ENCODE assay signal across 15 mouse cellular contexts in genomic region chr16:6889221-6889620, GRCm38 (mm10).
DNase-seq lines count a peak whose midpoint lies in the region; ATAC-seq and TF ChIP-seq lines count a peak whose summit lies in the region.
"Had no signal": no experiment of that assay in that cellular context is flagged by ENCODE, and none has a peak within 500 bp of the region (broad histone marks: within the 10 kb centered on the region; RNA-seq: fewer than 3 reads in every experiment).

No protein-coding gene starts in this region.

- H3K36me3 ChIP-seq in heart, postnatal 0 days (replicated peaks; ENCODE audit: control insufficient read depth, insufficient read depth, low read length): no peaks in the 10 kb centered on the region
- H3K36me3 ChIP-seq in heart, embryonic 12.5 days: no peaks in the 10 kb centered on the region
- no peaks in the 10 kb centered on the region for H3K36me3 ChIP-seq in C2C12 (ENCODE audit: control insufficient read depth, insufficient read depth)
- H3K36me3 ChIP-seq: heart, embryonic 15.5 days; limb, embryonic 13.5 days had no signal

- 44% methylated on average over 4 of the region's 4 CpGs for WGBS in heart, postnatal 0 days
- WGBS in heart, embryonic 12.5 days: 38% methylated on average over 4 of the region's 4 CpGs

- DNase-seq in heart, postnatal 0 days (ENCODE audit: low spot score): peak; percentile 15
- peak; percentile 53 for DNase-seq in fibroblast of lung, adult 2 months (ENCODE audit: low read depth)
- DNase-seq in left cerebral cortex, postnatal 36 days (ENCODE audit: low spot score in 2 of 2): peak; percentile 39 to 45
- DNase-seq in layer of hippocampus, postnatal 10 days (ENCODE audit: low spot score in 2 of 2): no peak
- DNase-seq in B cell, adult 2 months: no peak
- DNase-seq in urinary bladder, postnatal 10 days (ENCODE audit: low spot score): no peak
- DNase-seq: adrenal gland, postnatal 25 days; cerebellum, adult 8-10 months; spleen, adult 18-20 months had no signal

- H3K27ac ChIP-seq in heart, postnatal 0 days (ENCODE audit: low read depth): no peak overlapping the region
- H3K27ac ChIP-seq in heart, embryonic 12.5 days (ENCODE audit: poor library complexity, severe bottlenecking): no peak overlapping the region
- H3K27ac ChIP-seq: heart, embryonic 15.5 days; limb, embryonic 13.5 days had no signal

- no peaks in the 10 kb centered on the region for H3K79me3 ChIP-seq in C2C12 (ENCODE audit: low read depth)

- H3ac ChIP-seq in C2C12 (ENCODE audit: control insufficient read depth, insufficient read length, low read depth): no peak overlapping the region

- no peak overlapping the region for H3K4me2 ChIP-seq in heart, postnatal 0 days (ENCODE audit: low read depth, low read length)
- no peak overlapping the region for H3K4me2 ChIP-seq in heart, embryonic 12.5 days
- H3K4me2 ChIP-seq: heart, embryonic 15.5 days; limb, embryonic 13.5 days had no signal

- no peaks in the 10 kb centered on the region for H3K79me2 ChIP-seq in C2C12 (ENCODE audit: control insufficient read depth, insufficient read depth)

- 0 out of 2 replicates have a peak, but pooled peaks cover 3% of the 10 kb centered on the region for H3K9me3 ChIP-seq in heart, postnatal 0 days (replicated peaks; ENCODE audit: control insufficient read depth, low read length)
- H3K9me3 ChIP-seq in heart, embryonic 12.5 days (replicated peaks): no peaks in the 10 kb centered on the region
- H3K9me3 ChIP-seq: heart, embryonic 15.5 days; limb, embryonic 13.5 days; megakaryocyte, embryonic 14.5 days had no signal

- 0 out of 2 replicates have a peak, but pooled peaks have one; percentile 31 for TF ChIP-seq EP300 in heart, postnatal 0 days (IDR thresholded peaks at IDR 0.05; ENCODE audit: low read depth)

- TF ChIP-seq CTCF in heart, postnatal 0 days (IDR thresholded peaks at IDR 0.05; ENCODE audit: low read depth): no peak
- TF ChIP-seq CTCF in C2C12 (IDR thresholded peaks at IDR 0.05; ENCODE audit: control insufficient read depth, insufficient read depth, insufficient read length): no peak

- no peaks in the 10 kb centered on the region for H3K27me3 ChIP-seq in heart, postnatal 0 days (ENCODE audit: control insufficient read depth, insufficient read depth, low read length)
- H3K27me3 ChIP-seq in heart, embryonic 12.5 days (replicated peaks): no peaks in the 10 kb centered on the region
- no peaks in the 10 kb centered on the region for H3K27me3 ChIP-seq in C2C12 (ENCODE audit: control insufficient read depth, insufficient read depth, insufficient read length)
- H3K27me3 ChIP-seq: heart, embryonic 15.5 days; limb, embryonic 13.5 days; megakaryocyte, embryonic 14.5 days had no signal

- intact Hi-C loops in left cerebral cortex, postnatal 36 days (cut with DNase I): no loop called here

- ATAC-seq in heart, postnatal 0 days (ENCODE audit: insufficient read depth, low read depth): peak; percentile 62; the same call in 1 of the 2 replicates
- no peak for ATAC-seq in heart, embryonic 12.5 days (ENCODE audit: insufficient number of reproducible peaks, low FRiP score)
- ATAC-seq: intestine, postnatal 0 days had no signal

- H3K4me3 ChIP-seq in heart, postnatal 0 days (ENCODE audit: low read depth, low read length): no peak overlapping the region
- no peak overlapping the region for H3K4me3 ChIP-seq in heart, embryonic 12.5 days
- H3K4me3 ChIP-seq in C2C12 (ENCODE audit: insufficient read depth, poor library complexity, severe bottlenecking): no peak overlapping the region
- H3K4me3 ChIP-seq: heart, embryonic 15.5 days; limb, embryonic 13.5 days; megakaryocyte, embryonic 14.5 days had no signal

- H3K9ac ChIP-seq in heart, postnatal 0 days (replicated peaks; ENCODE audit: low read depth, low read length): no peak overlapping the region
- no peak overlapping the region for H3K9ac ChIP-seq in heart, embryonic 12.5 days
- H3K9ac ChIP-seq: heart, embryonic 15.5 days; limb, embryonic 13.5 days had no signal

- H3K4me1 ChIP-seq in heart, postnatal 0 days (ENCODE audit: control insufficient read depth, insufficient read depth): no peaks in the 10 kb centered on the region
- no peaks in the 10 kb centered on the region for H3K4me1 ChIP-seq in heart, embryonic 12.5 days (replicated peaks)
- H3K4me1 ChIP-seq: heart, embryonic 15.5 days; megakaryocyte, embryonic 14.5 days had no signal

TF ChIP-seq in C2C12, 6 proteins besides CTCF, POLR2A, EP300 and RAD21:
- TF ChIP-seq FOSL1 (IDR thresholded peaks at IDR 0.05; ENCODE audit: insufficient read depth, low read length, poor library complexity, severe bottlenecking): peak; percentile 94
- no peak for TF ChIP-seq CEBPB (IDR thresholded peaks at IDR 0.05; ENCODE audit: low read depth)
- no peak for TF ChIP-seq USF1 (IDR thresholded peaks at IDR 0.05; ENCODE audit: low read depth)
- peak; percentile 60 for TF ChIP-seq MYOD1 (IDR thresholded peaks at IDR 0.05; ENCODE audit: control insufficient read depth, insufficient read length, low read depth)
- TF ChIP-seq MYOG (IDR thresholded peaks at IDR 0.05; ENCODE audit: control insufficient read depth, extremely low read depth, insufficient read length): no peak
- TF ChIP-seq MAX (IDR thresholded peaks at IDR 0.05): no peak

Comparison
In these comparisons a context has a peak if more than half of its experiments do, and no peak if none do; other contexts are left out.
1. DNase-seq: peak in heart, postnatal 0 days (single experiment), fibroblast of lung, adult 2 months (single experiment) and left cerebral cortex, postnatal 36 days (2 of 2); none in layer of hippocampus, postnatal 10 days (0 of 2), B cell, adult 2 months (0 of 2) and urinary bladder, postnatal 10 days (single experiment).